Mouse (Mus musculus): ENCODE measurements around the gene Hspa13.

Hspa13 gene

GRCm38 (mm10) chr16:75766388-75767249, at the start of gene Hspa13:
TSS of gene Hspa13 (minus strand) at chr16:75767104.
- peak; percentile 99 for DNase-seq (ENCODE audit: low spot score in 2 of 2)

- no peak for DNase-seq (ENCODE audit: low spot score in 2 of 2)
These were observed 12.4 kb upstream of the Hspa13 start for GRCm38 (mm10) chr16:75779271-75779670.

- no peak for DNase-seq (ENCODE audit: low spot score in 2 of 2)
These were observed 6.3 kb upstream of the Hspa13 start for GRCm38 (mm10) chr16:75773222-75773621.

- DNase-seq (ENCODE audit: low spot score in 2 of 2): no peak
These were observed 522 bp upstream of the Hspa13 start for GRCm38 (mm10) chr16:75767250-75768002.

GRCm38 (mm10) chr16:75752876-75753275, 14.0 kb downstream of the Hspa13 start:
- no peak for DNase-seq (ENCODE audit: low spot score in 2 of 2)

GRCm38 (mm10) chr16:75750103-75750502, 16.8 kb downstream of the Hspa13 start:
- DNase-seq (ENCODE audit: low spot score in 2 of 2): no peak

GRCm38 (mm10) chr16:75748926-75749325, 18.0 kb downstream of the Hspa13 start:
- no peak for DNase-seq (ENCODE audit: low spot score in 2 of 2)

GRCm38 (mm10) chr16:75744014-75744413, 22.9 kb downstream of the Hspa13 start:
- DNase-seq (ENCODE audit: low spot score in 2 of 2): no peak

- DNase-seq (ENCODE audit: low spot score in 2 of 2): no peak
These were observed 49.3 kb downstream of the Hspa13 start for GRCm38 (mm10) chr16:75717405-75718173.

GRCm38 (mm10) chr16:75696176-75696575, 70.7 kb downstream of the Hspa13 start:
- DNase-seq (ENCODE audit: low spot score in 2 of 2): peak; percentile 22 to 39
